Mouse (Mus musculus): ENCODE results near the gene Pde6h. TPM values are rescaled to one million over a fixed set of nuclear protein-coding genes. Genes with fewer than 3 reads are reported as not detected.

Gene Pde6h
- polyA plus RNA-seq, 1 experiment from 2014 or later, result not detected

DNA sequence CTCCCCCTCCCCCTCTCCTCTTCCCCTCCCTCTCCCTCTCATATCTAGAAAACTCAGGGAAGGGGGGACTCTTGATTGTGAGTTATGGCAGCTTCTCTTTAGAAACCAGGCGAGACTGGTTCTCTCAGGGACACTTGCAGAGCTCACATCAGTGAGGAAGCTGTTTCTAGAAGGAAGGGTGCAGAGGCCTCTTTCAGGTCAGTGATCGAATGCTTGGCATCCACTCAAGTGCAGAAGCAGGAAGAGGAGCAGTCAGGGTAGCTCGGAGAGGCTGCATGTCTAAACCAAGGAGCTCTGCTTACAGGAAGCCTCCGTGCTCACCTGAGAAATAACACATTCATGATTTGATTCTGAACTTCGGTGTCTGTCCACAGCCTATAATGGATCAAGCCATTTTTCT, 87.6 kb downstream of the Pde6h start:
- ATAC-seq (ENCODE audit: low FRiP score, low read depth), result no peak
- H3K4me1 ChIP-seq, result no peaks in the 10 kb centered on the region
- no peaks in the 10 kb centered on the region for H3K36me3 ChIP-seq
- WGBS, result 87% methylated on average over 5 of the region's 5 CpGs
- H3K27me3 ChIP-seq, result no peaks in the 10 kb centered on the region
- H3K9ac ChIP-seq (replicated peaks), result no peak overlapping the region
- no peaks in the 10 kb centered on the region for H3K9me3 ChIP-seq
- H3K4me2 ChIP-seq (replicated peaks), result no peak overlapping the region
- no peak overlapping the region for H3K27ac ChIP-seq (replicated peaks)
- no peak overlapping the region for H3K4me3 ChIP-seq

DNA sequence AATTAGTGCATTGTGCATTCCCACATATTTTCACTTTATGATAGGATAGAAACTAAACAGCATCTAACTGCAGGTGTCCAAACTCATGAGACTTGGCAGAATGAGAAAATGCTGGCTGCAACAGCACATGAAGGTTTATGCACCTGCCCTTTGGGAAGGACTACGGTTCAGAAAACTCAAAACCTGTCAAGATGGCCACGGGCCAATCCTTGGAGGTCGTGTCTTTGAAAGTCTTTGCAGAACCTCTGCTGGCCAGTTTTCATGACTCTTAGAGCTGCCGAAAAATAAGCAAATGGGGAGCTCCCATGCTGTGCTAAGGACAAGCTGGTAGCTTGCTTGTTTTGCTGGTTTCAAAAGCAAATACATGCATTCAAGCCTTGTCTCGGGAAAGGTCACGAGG, 90.7 kb downstream of the Pde6h start:
- no peak overlapping the region for H3K9ac ChIP-seq (replicated peaks)
- no peak overlapping the region for H3K27ac ChIP-seq (replicated peaks)
- WGBS, result 80% methylated on average over 6 of the region's 6 CpGs
- no peaks in the 10 kb centered on the region for H3K9me3 ChIP-seq
- H3K4me2 ChIP-seq (replicated peaks), result no peak overlapping the region
- H3K27me3 ChIP-seq, result no peaks in the 10 kb centered on the region
- H3K4me1 ChIP-seq, result no peaks in the 10 kb centered on the region
- no peak for ATAC-seq (ENCODE audit: low FRiP score, low read depth)
- H3K4me3 ChIP-seq, result no peak overlapping the region
- H3K36me3 ChIP-seq, result no peaks in the 10 kb centered on the region

DNA sequence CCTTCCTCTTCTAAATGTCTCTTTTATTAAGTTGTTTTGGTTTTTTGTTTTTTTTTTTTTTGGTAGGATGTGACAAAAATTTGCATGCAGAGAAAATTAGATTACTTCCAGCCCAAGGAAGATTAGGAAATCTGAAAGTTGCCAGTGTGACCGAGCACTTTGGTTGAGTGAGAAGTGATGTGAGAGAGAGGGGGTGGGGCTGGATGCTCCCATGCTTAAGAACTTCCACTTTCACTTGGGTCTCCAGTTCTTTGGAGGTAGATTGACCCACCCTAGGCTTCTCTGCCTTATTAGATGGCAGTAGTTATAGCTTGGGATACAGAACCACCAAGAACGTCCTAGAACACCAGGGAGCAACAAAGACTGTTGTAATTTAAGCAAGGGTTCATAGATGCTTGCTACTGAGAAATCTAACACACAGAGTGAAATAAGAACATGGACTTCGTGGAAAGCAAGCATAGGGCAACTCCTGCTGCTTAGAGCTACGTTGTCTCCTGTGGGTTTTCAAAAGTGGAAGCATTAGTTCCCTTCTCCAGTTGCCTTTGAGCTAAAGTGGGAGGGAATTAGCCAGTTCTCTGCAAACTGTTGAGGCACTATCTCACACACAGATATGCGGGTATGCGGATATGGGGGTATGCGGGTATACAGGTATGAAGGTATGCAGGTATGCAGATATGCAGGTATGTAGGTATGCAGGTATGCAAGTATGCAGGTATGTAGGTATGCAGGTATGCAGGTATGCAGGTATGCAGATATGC, 93.8 kb downstream of the Pde6h start:
- WGBS, result 89% methylated on average over 7 of the region's 7 CpGs
- Histone ChIP-seq H3K4me2 (replicated peaks) (no peak overlapping the region), H3K27ac (replicated peaks) (no peak overlapping the region), H3K27me3 (no peaks in the 10 kb centered on the region), H3K9me3 (no peaks in the 10 kb centered on the region), H3K4me1 (no peaks in the 10 kb centered on the region), H3K9ac (replicated peaks) (no peak overlapping the region), H3K4me3 (no peak overlapping the region), H3K36me3 (no peaks in the 10 kb centered on the region)
- no peak for ATAC-seq (ENCODE audit: low FRiP score, low read depth)

Other genes with a start within 250 kb of the Pde6h start
- gene Gucy2c, start 142.1 kb upstream of the Pde6h start, polyA plus RNA-seq (2016; fragmentation: Nextera tagmentation; extraction: Ambion mirVana), result 0.39 and 0.64 TPM in 2 replicates
- gene Hist4h4, start 119.4 kb upstream of the Pde6h start, polyA plus RNA-seq (2016; fragmentation: Nextera tagmentation; extraction: Ambion mirVana), result 0.84 and 0.94 TPM in 2 replicates
- 114 and 117 TPM in 2 replicates for gene H2afj, start 115.6 kb upstream of the Pde6h start, polyA plus RNA-seq (2016; fragmentation: Nextera tagmentation; extraction: Ambion mirVana)
- gene BC049715, start 96.2 kb upstream of the Pde6h start, polyA plus RNA-seq (2016; fragmentation: Nextera tagmentation; extraction: Ambion mirVana), result 2.0 and 2.3 TPM in 2 replicates
- 126 and 132 TPM in 2 replicates for gene Wbp11, start 95.6 kb upstream of the Pde6h start, polyA plus RNA-seq (2016; fragmentation: Nextera tagmentation; extraction: Ambion mirVana)
- gene Smco3, start 88.4 kb upstream of the Pde6h start, polyA plus RNA-seq (2016; fragmentation: Nextera tagmentation; extraction: Ambion mirVana), result 0.24 and 0.79 TPM in 2 replicates
- 0.56 and 0.69 TPM in 2 replicates for gene Art4, start 66.1 kb upstream of the Pde6h start, polyA plus RNA-seq (2016; fragmentation: Nextera tagmentation; extraction: Ambion mirVana)
- gene Mgp, start 48.0 kb upstream of the Pde6h start, polyA plus RNA-seq (2016; fragmentation: Nextera tagmentation; extraction: Ambion mirVana), result 7.2 and 10.9 TPM in 2 replicates
- gene Erp27, start 1.7 kb upstream of the Pde6h start, polyA plus RNA-seq (2016; fragmentation: Nextera tagmentation; extraction: Ambion mirVana), result not detected in 2 replicates
- gene Arhgdib, start 18.1 kb downstream of the Pde6h start, polyA plus RNA-seq (2016; fragmentation: Nextera tagmentation; extraction: Ambion mirVana), result 17.9 and 23.1 TPM in 2 replicates
- gene Rerg, start 246.7 kb downstream of the Pde6h start, polyA plus RNA-seq (2016; fragmentation: Nextera tagmentation; extraction: Ambion mirVana), result 1.2 and 2.5 TPM in 2 replicates

Measured in midbrain, embryonic 12.5 days (tissue).